Mouse (Mus musculus) 3134 (cell line): ENCODE measurements around the gene Apba3.
A peak's percentile ranks its signal among the peaks of the same experiment; 100 is the strongest.
"Not testable (repeated sequence)": the region's sequence is repeated elsewhere in the genome, so short reads cannot be mapped to it uniquely, and the experiment has no call there.

ENCODE experiments used
- DNase-seq: peaks from one replicate; pipeline ENCODE4 v3.0.0-alpha.2; 2011; ENCODE audit warnings: low spot score; ENCODE audit not compliant: insufficient read length; ENCODE audit errors: extremely low read depth

Apba3 gene

GRCm38 (mm10) chr10:81266211-81267105, at the start of gene Apba3, which contains the start of gene Mrpl54:
TSS of gene Apba3 (plus strand) at chr10:81266960.
TSS of gene Mrpl54 (minus strand) at chr10:81266934.
- DNase-seq: peak; percentile 97

GRCm38 (mm10) chr10:81217267-81217666, 49.5 kb upstream of the Apba3 start:
- DNase-seq: not testable (repeated sequence)

- DNase-seq: no peak
Measured at GRCm38 (mm10) chr10:81217964-81218363, 48.8 kb upstream of the Apba3 start.

- DNase-seq: no peak
Measured at GRCm38 (mm10) chr10:81221402-81222015, 45.3 kb upstream of the Apba3 start.

GRCm38 (mm10) chr10:81223731-81224130, 43.0 kb upstream of the Apba3 start:
- DNase-seq: not testable (repeated sequence)

- no peak for DNase-seq
Measured at GRCm38 (mm10) chr10:81229735-81230437, 36.9 kb upstream of the Apba3 start.

GRCm38 (mm10) chr10:81230438-81231332, 36.1 kb upstream of the Apba3 start, which contains the start of gene Atcay:
TSS of gene Atcay (minus strand) at chr10:81230833.
- DNase-seq: no peak

GRCm38 (mm10) chr10:81231436-81231835, 35.3 kb upstream of the Apba3 start:
- DNase-seq: no peak

GRCm38 (mm10) chr10:81232580-81233225, 34.1 kb upstream of the Apba3 start, which contains the start of gene Zfr2:
TSS of gene Zfr2 (plus strand) at chr10:81233155.
- peak; percentile 97 for DNase-seq

- DNase-seq: no peak
Measured at GRCm38 (mm10) chr10:81233226-81233585, 33.6 kb upstream of the Apba3 start.

GRCm38 (mm10) chr10:81234206-81234605, 32.6 kb upstream of the Apba3 start:
- no peak for DNase-seq

GRCm38 (mm10) chr10:81236471-81237268, 30.1 kb upstream of the Apba3 start:
- DNase-seq: no peak

GRCm38 (mm10) chr10:81238618-81239017, 28.1 kb upstream of the Apba3 start:
- DNase-seq: no peak

- no peak for DNase-seq
Measured at GRCm38 (mm10) chr10:81240876-81241275, 25.9 kb upstream of the Apba3 start.

GRCm38 (mm10) chr10:81242021-81242420, 24.7 kb upstream of the Apba3 start:
- no peak for DNase-seq

GRCm38 (mm10) chr10:81244146-81244545, 22.6 kb upstream of the Apba3 start:
- no peak for DNase-seq

- peak; percentile 68 for DNase-seq
Measured at GRCm38 (mm10) chr10:81244595-81244994, 22.2 kb upstream of the Apba3 start.

GRCm38 (mm10) chr10:81245166-81245565, 21.6 kb upstream of the Apba3 start:
- no peak for DNase-seq

GRCm38 (mm10) chr10:81247804-81248203, 19.0 kb upstream of the Apba3 start:
- DNase-seq: no peak
